Mouse (Mus musculus): ENCODE data around the gene Eps8. TPM values are rescaled to one million over a fixed set of nuclear protein-coding genes. Genes with fewer than 3 reads are reported as not detected.

Gene Eps8
- polyA plus RNA-seq, 1 experiment from 2014 or later, result 9.4 TPM

- Histone ChIP-seq H3K36me3 (ENCODE audit: control insufficient read depth, insufficient read depth, low read length) (no peaks in the 10 kb centered on the region), H3K4me1 (replicated peaks; ENCODE audit: control insufficient read depth, insufficient read depth, low read length) (no peaks in the 10 kb centered on the region), H3K27ac (ENCODE audit: low read depth, low read length) (no peak overlapping the region), H3K9me3 (ENCODE audit: control insufficient read depth, low read length) (no peaks in the 10 kb centered on the region), H3K4me3 (ENCODE audit: low read depth, low read length) (no peak overlapping the region), H3K27me3 (ENCODE audit: control insufficient read depth, insufficient read depth, low read length) (no peaks in the 10 kb centered on the region), H3K9ac (ENCODE audit: low read depth, low read length) (no peak overlapping the region), H3K4me2 (replicated peaks; ENCODE audit: low read depth, low read length) (no peak overlapping the region)
- ATAC-seq (ENCODE audit: low FRiP score) (no peak), DNase-seq (ENCODE audit: low spot score) (no peak)
- 97% methylated on average over 4 of the region's 4 CpGs for WGBS
Measured at GRCm38 (mm10) chr6:137469541-137469940, 185.1 kb downstream of the Eps8 start.

GRCm38 (mm10) chr6:137467696-137468095, 187.0 kb downstream of the Eps8 start:
- 75% methylated on average over 3 of the region's 3 CpGs for WGBS
- H3K27me3 ChIP-seq (ENCODE audit: control insufficient read depth, insufficient read depth, low read length), result no peaks in the 10 kb centered on the region

GRCm38 (mm10) chr6:137466256-137466655, 188.4 kb downstream of the Eps8 start:
- 78% methylated on average over 2 of the region's 2 CpGs for WGBS
- H3K27me3 ChIP-seq (ENCODE audit: control insufficient read depth, insufficient read depth, low read length), result no peaks in the 10 kb centered on the region
- H3K4me1 ChIP-seq (replicated peaks; ENCODE audit: control insufficient read depth, insufficient read depth, low read length), result no peaks in the 10 kb centered on the region
- H3K4me3 ChIP-seq (ENCODE audit: low read depth, low read length), result no peak overlapping the region
- H3K27ac ChIP-seq (ENCODE audit: low read depth, low read length), result no peak overlapping the region
- no peak for DNase-seq (ENCODE audit: low spot score)
- H3K36me3 ChIP-seq (ENCODE audit: control insufficient read depth, insufficient read depth, low read length), result no peaks in the 10 kb centered on the region
- H3K9me3 ChIP-seq (ENCODE audit: control insufficient read depth, low read length), result no peaks in the 10 kb centered on the region
- H3K4me2 ChIP-seq (replicated peaks; ENCODE audit: low read depth, low read length), result no peak overlapping the region
- no peak overlapping the region for H3K9ac ChIP-seq (ENCODE audit: low read depth, low read length)
- ATAC-seq (ENCODE audit: low FRiP score), result no peak

More at GRCm38 (mm10) chr6:137467696-137468095, 187.0 kb downstream of the Eps8 start:
- H3K36me3 ChIP-seq (ENCODE audit: control insufficient read depth, insufficient read depth, low read length), result no peaks in the 10 kb centered on the region
- H3K4me1 ChIP-seq (replicated peaks; ENCODE audit: control insufficient read depth, insufficient read depth, low read length), result no peaks in the 10 kb centered on the region
- no peak overlapping the region for H3K4me3 ChIP-seq (ENCODE audit: low read depth, low read length)
- no peak for ATAC-seq (ENCODE audit: low FRiP score)
- no peak overlapping the region for H3K9ac ChIP-seq (ENCODE audit: low read depth, low read length)
- no peak overlapping the region for H3K27ac ChIP-seq (ENCODE audit: low read depth, low read length)
- H3K4me2 ChIP-seq (replicated peaks; ENCODE audit: low read depth, low read length), result no peak overlapping the region
- no peak for DNase-seq (ENCODE audit: low spot score)
- no peaks in the 10 kb centered on the region for H3K9me3 ChIP-seq (ENCODE audit: control insufficient read depth, low read length)

GRCm38 (mm10) chr6:137465253-137465652, 189.4 kb downstream of the Eps8 start:
- Histone ChIP-seq H3K4me2 (replicated peaks; ENCODE audit: low read depth, low read length) (no peak overlapping the region), H3K9me3 (ENCODE audit: control insufficient read depth, low read length) (no peaks in the 10 kb centered on the region), H3K9ac (ENCODE audit: low read depth, low read length) (no peak overlapping the region), H3K36me3 (ENCODE audit: control insufficient read depth, insufficient read depth, low read length) (no peaks in the 10 kb centered on the region), H3K4me1 (replicated peaks; ENCODE audit: control insufficient read depth, insufficient read depth, low read length) (no peaks in the 10 kb centered on the region), H3K4me3 (ENCODE audit: low read depth, low read length) (no peak overlapping the region), H3K27me3 (ENCODE audit: control insufficient read depth, insufficient read depth, low read length) (no peaks in the 10 kb centered on the region), H3K27ac (ENCODE audit: low read depth, low read length) (no peak overlapping the region)
- DNase-seq (ENCODE audit: low spot score) (no peak), ATAC-seq (ENCODE audit: low FRiP score) (no peak)
- WGBS, result 79% methylated on average over 2 of the region's 2 CpGs

- WGBS, result 93% methylated on average over 5 of the region's 5 CpGs
- H3K4me1 ChIP-seq (replicated peaks; ENCODE audit: control insufficient read depth, insufficient read depth, low read length), result no peaks in the 10 kb centered on the region
- ATAC-seq (ENCODE audit: low FRiP score), result no peak
Measured at GRCm38 (mm10) chr6:137463771-137464170, 190.9 kb downstream of the Eps8 start.

GRCm38 (mm10) chr6:137458136-137458535, 196.5 kb downstream of the Eps8 start:
- Histone ChIP-seq H3K4me3 (ENCODE audit: low read depth, low read length) (no peak overlapping the region), H3K9ac (ENCODE audit: low read depth, low read length) (no peak overlapping the region), H3K27ac (ENCODE audit: low read depth, low read length) (no peak overlapping the region), H3K4me2 (replicated peaks; ENCODE audit: low read depth, low read length) (no peak overlapping the region), H3K9me3 (ENCODE audit: control insufficient read depth, low read length) (no peaks in the 10 kb centered on the region), H3K36me3 (ENCODE audit: control insufficient read depth, insufficient read depth, low read length) (no peaks in the 10 kb centered on the region), H3K27me3 (ENCODE audit: control insufficient read depth, insufficient read depth, low read length) (no peaks in the 10 kb centered on the region), H3K4me1 (replicated peaks; ENCODE audit: control insufficient read depth, insufficient read depth, low read length) (0 out of 2 replicates have a peak, but pooled peaks cover 2% of the 10 kb centered on the region)
- DNase-seq (ENCODE audit: low spot score), result no peak
- 82% methylated on average over 7 of the region's 7 CpGs for WGBS
- ATAC-seq (ENCODE audit: low FRiP score), result no peak

More at GRCm38 (mm10) chr6:137463771-137464170, 190.9 kb downstream of the Eps8 start:
- H3K9ac ChIP-seq (ENCODE audit: low read depth, low read length), result no peak overlapping the region
- no peaks in the 10 kb centered on the region for H3K9me3 ChIP-seq (ENCODE audit: control insufficient read depth, low read length)
- H3K4me3 ChIP-seq (ENCODE audit: low read depth, low read length), result no peak overlapping the region
- no peak overlapping the region for H3K4me2 ChIP-seq (replicated peaks; ENCODE audit: low read depth, low read length)
- H3K27me3 ChIP-seq (ENCODE audit: control insufficient read depth, insufficient read depth, low read length), result no peaks in the 10 kb centered on the region
- no peak for DNase-seq (ENCODE audit: low spot score)
- H3K36me3 ChIP-seq (ENCODE audit: control insufficient read depth, insufficient read depth, low read length), result no peaks in the 10 kb centered on the region
- H3K27ac ChIP-seq (ENCODE audit: low read depth, low read length), result no peak overlapping the region

GRCm38 (mm10) chr6:137457210-137457609, 197.5 kb downstream of the Eps8 start:
- no peak overlapping the region for H3K27ac ChIP-seq (ENCODE audit: low read depth, low read length)
- H3K4me1 ChIP-seq (replicated peaks; ENCODE audit: control insufficient read depth, insufficient read depth, low read length), result 0 out of 2 replicates have a peak, but pooled peaks cover 2% of the 10 kb centered on the region
- ATAC-seq (ENCODE audit: low FRiP score) (no peak), DNase-seq (ENCODE audit: low spot score) (no peak)
- H3K36me3 ChIP-seq (ENCODE audit: control insufficient read depth, insufficient read depth, low read length), result no peaks in the 10 kb centered on the region
- H3K9me3 ChIP-seq (ENCODE audit: control insufficient read depth, low read length), result no peaks in the 10 kb centered on the region
- H3K4me2 ChIP-seq (replicated peaks; ENCODE audit: low read depth, low read length), result no peak overlapping the region
- H3K9ac ChIP-seq (ENCODE audit: low read depth, low read length), result no peak overlapping the region
- H3K4me3 ChIP-seq (ENCODE audit: low read depth, low read length), result no peak overlapping the region
- no peaks in the 10 kb centered on the region for H3K27me3 ChIP-seq (ENCODE audit: control insufficient read depth, insufficient read depth, low read length)
- 63% methylated on average over 7 of the region's 7 CpGs for WGBS

GRCm38 (mm10) chr6:137456064-137456463, 198.6 kb downstream of the Eps8 start:
- Histone ChIP-seq H3K4me2 (replicated peaks; ENCODE audit: low read depth, low read length) (no peak overlapping the region), H3K9me3 (ENCODE audit: control insufficient read depth, low read length) (no peaks in the 10 kb centered on the region), H3K4me3 (ENCODE audit: low read depth, low read length) (no peak overlapping the region), H3K9ac (ENCODE audit: low read depth, low read length) (no peak overlapping the region), H3K36me3 (ENCODE audit: control insufficient read depth, insufficient read depth, low read length) (no peaks in the 10 kb centered on the region), H3K4me1 (replicated peaks; ENCODE audit: control insufficient read depth, insufficient read depth, low read length) (0 out of 2 replicates have a peak, but pooled peaks cover 2% of the 10 kb centered on the region), H3K27ac (ENCODE audit: low read depth, low read length) (no peak overlapping the region), H3K27me3 (ENCODE audit: control insufficient read depth, insufficient read depth, low read length) (no peaks in the 10 kb centered on the region)
- WGBS, result 82% methylated on average over 7 of the region's 7 CpGs
- ATAC-seq (ENCODE audit: low FRiP score) (no peak), DNase-seq (ENCODE audit: low spot score) (no peak)

- 18% methylated on average over 10 of the region's 10 CpGs for WGBS
- Histone ChIP-seq H3K4me1 (replicated peaks; ENCODE audit: control insufficient read depth, insufficient read depth, low read length) (0 out of 2 replicates have a peak, but pooled peaks cover 2% of the 10 kb centered on the region), H3K4me3 (ENCODE audit: low read depth, low read length) (no peak overlapping the region), H3K36me3 (ENCODE audit: control insufficient read depth, insufficient read depth, low read length) (no peaks in the 10 kb centered on the region), H3K9me3 (ENCODE audit: control insufficient read depth, low read length) (no peaks in the 10 kb centered on the region), H3K4me2 (replicated peaks; ENCODE audit: low read depth, low read length) (no peak overlapping the region), H3K27me3 (ENCODE audit: control insufficient read depth, insufficient read depth, low read length) (no peaks in the 10 kb centered on the region), H3K27ac (ENCODE audit: low read depth, low read length) (no peak overlapping the region), H3K9ac (ENCODE audit: low read depth, low read length) (no peak overlapping the region)
- peak; percentile 82 for ATAC-seq (ENCODE audit: low FRiP score)
- peak; percentile 73 for DNase-seq (ENCODE audit: low spot score)
Measured at GRCm38 (mm10) chr6:137455537-137456041, 199.1 kb downstream of the Eps8 start.
